Mouse (Mus musculus): ENCODE data around the gene Chd3. TPM values are rescaled to one million over a fixed set of nuclear protein-coding genes. Genes with fewer than 3 reads are reported as not detected.
"Not testable (repeated sequence)": the region's sequence is repeated elsewhere in the genome, so short reads cannot be mapped to it uniquely, and the experiment has no call there.

The Chd3 gene
- polyA plus RNA-seq, 1 experiment from 2014 or later = 68.0 TPM

DNA sequence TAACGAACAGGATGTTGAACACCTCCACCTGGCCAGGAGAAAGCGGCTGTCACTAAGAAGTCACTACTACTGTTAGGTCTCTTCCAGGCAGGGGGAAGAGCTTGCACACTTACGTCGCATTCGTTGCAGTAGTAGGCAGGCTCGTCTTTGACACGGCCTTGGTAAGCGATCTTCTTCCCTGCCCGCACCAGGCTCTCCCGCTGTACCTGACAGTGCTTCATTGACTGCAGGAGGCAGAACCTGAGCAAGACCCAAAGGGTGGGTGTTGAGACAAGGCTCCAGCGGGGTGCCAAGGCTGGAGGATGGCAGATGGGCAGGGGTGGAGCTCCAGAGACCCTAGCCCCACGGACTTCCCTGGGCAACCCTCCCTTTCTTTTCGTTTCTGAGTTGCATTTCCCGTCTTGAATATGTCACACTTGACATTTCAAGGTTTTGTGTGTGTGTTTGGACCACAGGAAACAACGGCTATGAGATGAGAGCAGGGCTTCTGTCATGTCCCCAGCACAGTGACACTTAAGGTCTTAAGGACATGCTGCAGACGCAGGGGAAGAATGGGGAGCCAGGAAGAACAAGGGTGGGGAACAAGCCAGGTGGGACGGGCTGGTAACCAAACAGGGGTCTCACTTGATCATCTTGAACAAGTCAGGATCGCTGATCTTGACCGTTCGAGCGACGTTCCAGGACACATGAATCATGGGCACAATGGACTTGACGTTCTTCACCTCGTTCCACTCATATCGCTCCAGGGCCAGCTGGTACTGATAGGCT is 31.1 kb upstream of the Chd3 start:
- H3K27ac ChIP-seq (ENCODE audit: low read depth, low read length) = no peak overlapping the region
- peaks cover 46% of the 10 kb centered on the region for H3K36me3 ChIP-seq (ENCODE audit: control insufficient read depth, insufficient read depth, low read length)
- H3K4me2 ChIP-seq (ENCODE audit: low read length) = no peak overlapping the region
- H3K9ac ChIP-seq (ENCODE audit: low read depth, low read length) = no peak overlapping the region
- no peaks in the 10 kb centered on the region for H3K27me3 ChIP-seq (replicated peaks; ENCODE audit: control insufficient read depth, insufficient read depth, low read length)
- no peak overlapping the region for H3K4me3 ChIP-seq (ENCODE audit: low read length)
- H3K4me1 ChIP-seq (ENCODE audit: control insufficient read depth, insufficient read depth, low read depth, low read length) = peaks cover 9% of the 10 kb centered on the region
- WGBS = 74% methylated on average over 25 of the region's 25 CpGs
- H3K9me3 ChIP-seq (ENCODE audit: control insufficient read depth, low read length) = no peaks in the 10 kb centered on the region
- no peak for ATAC-seq

GRCm38 (mm10) chr11:69399201-69400082 is 30.2 kb upstream of the Chd3 start:
- no peak for ATAC-seq
- H3K4me1 ChIP-seq (ENCODE audit: control insufficient read depth, insufficient read depth, low read depth, low read length) = peaks cover 9% of the 10 kb centered on the region
- no peak overlapping the region; the same call in 1 of the 2 replicates for H3K4me2 ChIP-seq (ENCODE audit: low read length)
- WGBS = 22% methylated on average over 66 of the region's 66 CpGs
- H3K27me3 ChIP-seq (replicated peaks; ENCODE audit: control insufficient read depth, insufficient read depth, low read length) = no peaks in the 10 kb centered on the region
- no peak overlapping the region for H3K27ac ChIP-seq (ENCODE audit: low read depth, low read length)
- H3K9ac ChIP-seq (ENCODE audit: low read depth, low read length) = peak overlapping the region; percentile 25; the same call in 1 of the 2 replicates
- no peaks in the 10 kb centered on the region for H3K9me3 ChIP-seq (ENCODE audit: control insufficient read depth, low read length)
- peaks cover 38% of the 10 kb centered on the region for H3K36me3 ChIP-seq (ENCODE audit: control insufficient read depth, insufficient read depth, low read length)
- no peak overlapping the region for H3K4me3 ChIP-seq (ENCODE audit: low read length)

DNA sequence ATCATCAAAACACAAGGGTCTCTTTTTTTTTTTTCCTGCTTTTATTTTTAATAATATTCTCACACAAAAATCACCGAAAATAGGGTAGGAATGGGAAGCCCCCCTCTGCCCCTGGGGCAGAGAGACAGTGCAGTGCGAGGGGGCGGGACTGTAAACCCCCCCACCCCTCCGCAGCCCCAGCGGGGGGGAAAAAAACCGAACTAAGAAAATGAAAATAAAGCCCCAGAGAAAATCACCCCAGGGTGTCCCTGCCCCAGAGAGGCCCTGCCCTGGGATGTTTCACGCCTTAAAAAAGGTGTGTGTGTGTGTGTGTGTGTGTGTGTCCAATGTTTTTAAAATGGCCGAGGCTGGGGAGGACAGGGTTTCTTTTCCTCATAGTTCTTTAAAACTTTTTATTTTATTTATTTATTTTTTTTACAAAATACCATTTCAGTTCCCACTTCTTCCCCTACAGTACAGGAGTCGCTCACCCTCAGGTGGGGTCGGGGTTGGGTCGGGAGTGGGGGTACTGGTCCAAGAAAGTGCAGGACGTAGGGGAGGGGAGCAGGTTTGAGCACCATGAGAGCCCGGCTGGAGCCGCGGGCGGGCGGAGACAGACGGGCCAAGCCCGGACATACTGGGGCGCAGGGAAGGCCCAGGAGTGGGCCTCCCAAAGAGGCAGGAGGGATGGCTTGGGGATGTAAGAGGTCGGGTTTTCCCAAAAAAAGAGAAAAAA is 29.4 kb upstream of the Chd3 start:
- H3K9me3 ChIP-seq (ENCODE audit: control insufficient read depth, low read length) = no peaks in the 10 kb centered on the region
- H3K36me3 ChIP-seq (ENCODE audit: control insufficient read depth, insufficient read depth, low read length) = peaks cover 32% of the 10 kb centered on the region
- 0 out of 2 replicates have a peak overlapping the region, but pooled peaks have one; percentile 1 for H3K4me2 ChIP-seq (ENCODE audit: low read length)
- ATAC-seq = no peak
- H3K4me1 ChIP-seq (ENCODE audit: control insufficient read depth, insufficient read depth, low read depth, low read length) = peaks cover 13% of the 10 kb centered on the region
- H3K9ac ChIP-seq (ENCODE audit: low read depth, low read length) = no peak overlapping the region; the same call in 1 of the 2 replicates
- no peaks in the 10 kb centered on the region for H3K27me3 ChIP-seq (replicated peaks; ENCODE audit: control insufficient read depth, insufficient read depth, low read length)
- 25% methylated on average over 21 of the region's 21 CpGs for WGBS
- H3K4me3 ChIP-seq (ENCODE audit: low read length) = no peak overlapping the region
- no peak overlapping the region for H3K27ac ChIP-seq (ENCODE audit: low read depth, low read length)

GRCm38 (mm10) chr11:69398059-69398458 is 28.9 kb upstream of the Chd3 start, which contains the start of gene Tmem88:
Gene Tmem88 (minus strand): TSS chr11:69398234.
- H3K9ac ChIP-seq (ENCODE audit: low read depth, low read length) = peak within 1 kb of the TSS; percentile 47
- H3K36me3 ChIP-seq (ENCODE audit: control insufficient read depth, insufficient read depth, low read length) = peaks cover 28% of the 10 kb centered on the region
- peak within 1 kb of the TSS; percentile 80 for H3K4me2 ChIP-seq (ENCODE audit: low read length)
- no peak for ATAC-seq
- H3K4me3 ChIP-seq (ENCODE audit: low read length) = peak within 1 kb of the TSS; percentile 18
- H3K9me3 ChIP-seq (ENCODE audit: control insufficient read depth, low read length) = no peaks in the 10 kb centered on the region
- peak within 1 kb of the TSS; percentile 51 for H3K27ac ChIP-seq (ENCODE audit: low read depth, low read length)
- WGBS = 11% methylated on average over 16 of the region's 16 CpGs
- H3K4me1 ChIP-seq (ENCODE audit: control insufficient read depth, insufficient read depth, low read depth, low read length) = peaks cover 13% of the 10 kb centered on the region
- no peaks in the 10 kb centered on the region for H3K27me3 ChIP-seq (replicated peaks; ENCODE audit: control insufficient read depth, insufficient read depth, low read length)

- Histone ChIP-seq H3K4me2 (ENCODE audit: low read length) (peak overlapping the region; percentile 31; the same call in 1 of the 2 replicates), H3K36me3 (ENCODE audit: control insufficient read depth, insufficient read depth, low read length) (peaks cover 28% of the 10 kb centered on the region), H3K27ac (ENCODE audit: low read depth, low read length) (peak overlapping the region; percentile 51), H3K9me3 (ENCODE audit: control insufficient read depth, low read length) (no peaks in the 10 kb centered on the region), H3K9ac (ENCODE audit: low read depth, low read length) (peak overlapping the region; percentile 47; the same call in 1 of the 2 replicates), H3K27me3 (replicated peaks; ENCODE audit: control insufficient read depth, insufficient read depth, low read length) (no peaks in the 10 kb centered on the region), H3K4me3 (ENCODE audit: low read length) (peak overlapping the region; percentile 18), H3K4me1 (ENCODE audit: control insufficient read depth, insufficient read depth, low read depth, low read length) (peaks cover 13% of the 10 kb centered on the region)
- no peak for ATAC-seq
- WGBS = 10% methylated on average over 24 of the region's 24 CpGs
Measured at GRCm38 (mm10) chr11:69397581-69398057, 28.4 kb upstream of the Chd3 start.

DNA sequence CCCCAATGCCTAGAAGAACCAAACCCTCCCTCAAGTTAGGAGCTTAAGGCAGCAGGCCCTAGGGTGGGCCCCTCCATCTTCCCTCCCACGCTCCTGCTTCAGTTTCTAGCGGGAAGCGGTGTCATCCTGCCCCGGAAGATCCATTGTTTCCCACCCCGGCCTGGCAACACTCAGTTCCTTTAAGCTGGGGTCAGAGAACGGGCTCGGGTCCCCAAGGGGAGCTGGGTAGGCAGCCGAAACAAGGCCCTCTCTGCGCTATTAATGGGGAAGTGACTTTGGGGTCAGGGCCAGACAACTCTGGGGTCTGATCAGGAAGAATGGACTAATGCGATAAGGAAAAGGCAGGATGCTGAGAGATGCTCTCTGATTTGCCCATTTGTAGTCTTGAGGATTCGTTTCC is 27.6 kb upstream of the Chd3 start:
- H3K36me3 ChIP-seq (ENCODE audit: control insufficient read depth, insufficient read depth, low read length) = peaks cover 22% of the 10 kb centered on the region
- H3K4me2 ChIP-seq (ENCODE audit: low read length) = peak overlapping the region; percentile 80
- WGBS = 27% methylated on average over 11 of the region's 11 CpGs
- H3K4me3 ChIP-seq (ENCODE audit: low read length) = peak overlapping the region; percentile 78
- peaks cover 13% of the 10 kb centered on the region for H3K4me1 ChIP-seq (ENCODE audit: control insufficient read depth, insufficient read depth, low read depth, low read length)
- no peaks in the 10 kb centered on the region for H3K27me3 ChIP-seq (replicated peaks; ENCODE audit: control insufficient read depth, insufficient read depth, low read length)
- no peaks in the 10 kb centered on the region for H3K9me3 ChIP-seq (ENCODE audit: control insufficient read depth, low read length)
- H3K27ac ChIP-seq (ENCODE audit: low read depth, low read length) = no peak overlapping the region
- no peak for ATAC-seq
- H3K9ac ChIP-seq (ENCODE audit: low read depth, low read length) = peak overlapping the region; percentile 5; the same call in 1 of the 2 replicates

GRCm38 (mm10) chr11:69395634-69396373 is 26.6 kb upstream of the Chd3 start:
- under 1% methylated on average over 43 of the region's 48 CpGs for WGBS
- peak overlapping the region; percentile 99 for H3K27ac ChIP-seq (ENCODE audit: low read depth, low read length)
- H3K4me3 ChIP-seq (ENCODE audit: low read length) = peak overlapping the region; percentile 78

GRCm38 (mm10) chr11:69395235-69395633 is 26.0 kb upstream of the Chd3 start, which contains the start of the genes Naa38 and Cyb5d1:
Gene Naa38 (plus strand): TSS chr11:69395487.
Gene Cyb5d1 (minus strand): TSS chr11:69395631.
- H3K4me1 ChIP-seq (ENCODE audit: control insufficient read depth, insufficient read depth, low read depth, low read length) = peaks cover 13% of the 10 kb centered on the region
- peak within 1 kb of the TSS; percentile 99 for H3K27ac ChIP-seq (ENCODE audit: low read depth, low read length)
- peak; percentile 83 for ATAC-seq
- peak within 1 kb of the TSS; percentile 95 for H3K9ac ChIP-seq (ENCODE audit: low read depth, low read length)
- peak within 1 kb of the TSS; percentile 78 for H3K4me3 ChIP-seq (ENCODE audit: low read length)
- H3K27me3 ChIP-seq (replicated peaks; ENCODE audit: control insufficient read depth, insufficient read depth, low read length); H3K9me3 ChIP-seq (ENCODE audit: control insufficient read depth, low read length): not testable (repeated sequence)
- under 1% methylated on average over 23 of the region's 24 CpGs for WGBS
- H3K4me2 ChIP-seq (ENCODE audit: low read length) = peak within 1 kb of the TSS; percentile 80
- peaks cover 12% of the 10 kb centered on the region for H3K36me3 ChIP-seq (ENCODE audit: control insufficient read depth, insufficient read depth, low read length)

More at GRCm38 (mm10) chr11:69395634-69396373, 26.6 kb upstream of the Chd3 start:
- no peaks in the 10 kb centered on the region for H3K9me3 ChIP-seq (ENCODE audit: control insufficient read depth, low read length)
- no peaks in the 10 kb centered on the region for H3K27me3 ChIP-seq (replicated peaks; ENCODE audit: control insufficient read depth, insufficient read depth, low read length)
- peak overlapping the region; percentile 95 for H3K9ac ChIP-seq (ENCODE audit: low read depth, low read length)
- peak overlapping the region; percentile 80 for H3K4me2 ChIP-seq (ENCODE audit: low read length)
- peaks cover 17% of the 10 kb centered on the region for H3K36me3 ChIP-seq (ENCODE audit: control insufficient read depth, insufficient read depth, low read length)
- H3K4me1 ChIP-seq (ENCODE audit: control insufficient read depth, insufficient read depth, low read depth, low read length) = peaks cover 13% of the 10 kb centered on the region
- peak; percentile 94 for ATAC-seq

Measured in hindbrain, embryonic 16.5 days (tissue).